ENCODE assay signal across 8 mouse cellular contexts in genomic region chr7:70354606-70355356, GRCm38 (mm10). TPM values are rescaled to one million over a fixed set of nuclear protein-coding genes. Genes with fewer than 3 reads are reported as not detected.
DNase-seq lines count a peak whose midpoint lies in the region; ATAC-seq lines count a peak whose summit lies in the region.

No protein-coding gene starts in this region.

- peaks cover 6% of the 10 kb centered on the region; the same call in 1 of the 2 replicates for H3K27me3 ChIP-seq in hindbrain, embryonic 14.5 days (ENCODE audit: control insufficient read depth, insufficient read depth, low read length)
- peaks cover 75% of the 10 kb centered on the region for H3K27me3 ChIP-seq in liver, embryonic 15.5 days

- H3K36me3 ChIP-seq in hindbrain, embryonic 14.5 days (replicated peaks; ENCODE audit: control insufficient read depth, insufficient read depth), result peaks cover 32% of the 10 kb centered on the region
- no peaks in the 10 kb centered on the region for H3K36me3 ChIP-seq in liver, embryonic 15.5 days (replicated peaks)

- H3K4me2 ChIP-seq in hindbrain, embryonic 14.5 days (replicated peaks), result peak overlapping the region; percentile 81
- H3K4me2 ChIP-seq in liver, embryonic 15.5 days, result peak overlapping the region; percentile 25

- H3K4me1 ChIP-seq in hindbrain, embryonic 14.5 days (replicated peaks; ENCODE audit: control insufficient read depth, insufficient read depth, low read length), result peaks cover 22% of the 10 kb centered on the region; the same call in 1 of the 2 replicates
- H3K4me1 ChIP-seq in liver, embryonic 15.5 days (replicated peaks), result peaks cover 9% of the 10 kb centered on the region; the same call in 1 of the 2 replicates

- 11% methylated on average over 14 of the region's 14 CpGs for WGBS in hindbrain, embryonic 14.5 days
- WGBS in liver, embryonic 15.5 days (ENCODE audit: insufficient replicate concordance), result 10% methylated on average over 14 of the region's 14 CpGs

- peak overlapping the region; percentile 85 for H3K4me3 ChIP-seq in hindbrain, embryonic 14.5 days (replicated peaks; ENCODE audit: low read length)
- no peak overlapping the region for H3K4me3 ChIP-seq in liver, embryonic 15.5 days (replicated peaks)

- peak; percentile 56 for DNase-seq in adrenal gland, adult 2 months
- no peak for DNase-seq in adrenal gland, postnatal 36 days
- peak; percentile 59 for DNase-seq in embryo, embryonic 10 days (ENCODE audit: low spot score)
- DNase-seq in hindbrain, embryonic 14.5 days (ENCODE audit: low spot score), result no peak
- DNase-seq in cerebellum, adult 9-11 months, result no peak
- DNase-seq in natural killer cell, adult 2 months (ENCODE audit: low spot score in 2 of 2), result no peak
- no peak for DNase-seq in right cerebral cortex, postnatal 14 days

- peak overlapping the region; percentile 96 for H3K9ac ChIP-seq in hindbrain, embryonic 14.5 days
- no peak overlapping the region for H3K9ac ChIP-seq in liver, embryonic 15.5 days

- no peak for ATAC-seq in hindbrain, embryonic 14.5 days (ENCODE audit: low FRiP score)
- ATAC-seq in liver, embryonic 15.5 days (ENCODE audit: insufficient read depth), result no peak

- H3K27ac ChIP-seq in hindbrain, embryonic 14.5 days, result peak overlapping the region; percentile 99
- H3K27ac ChIP-seq in liver, embryonic 15.5 days (replicated peaks), result no peak overlapping the region

- no peaks in the 10 kb centered on the region for H3K9me3 ChIP-seq in hindbrain, embryonic 14.5 days (ENCODE audit: control insufficient read depth, low read length)
- no peaks in the 10 kb centered on the region for H3K9me3 ChIP-seq in liver, embryonic 15.5 days (replicated peaks)

RNA-seq across cellular contexts. Expression of gene Nr2f2, which starts 11.8 kb away (rescaled TPM):
- total RNA-seq in adrenal gland, adult 2 months (2021), result 100 to 1,000 TPM; 109 to 132 TPM
- polyA plus RNA-seq in adrenal gland, adult 2 months (2012; rRNA removed), result 401 and 472 TPM in 2 replicates
- total RNA-seq in adrenal gland, postnatal 36 days (2021), result 100 to 1,000 TPM in 1 of 2 experiments, 10 to 100 TPM in 1; 99.5 to 128 TPM
- polyA plus RNA-seq in hindbrain, embryonic 14.5 days (2014; fragmentation: Nextera tagmentation; extraction: Ambion mirVana), result 105 and 127 TPM in 2 replicates
- polyA plus RNA-seq in liver, embryonic 15.5 days (2015; fragmentation: Nextera tagmentation; extraction: Ambion mirVana), result 6.5 and 6.7 TPM in 2 replicates

Comparison
In these comparisons a context has a peak if more than half of its experiments do, and no peak if none do; other contexts are left out.
1. DNase-seq: peak in adrenal gland, adult 2 months (single experiment) and embryo, embryonic 10 days (single experiment); none in adrenal gland, postnatal 36 days (0 of 2), hindbrain, embryonic 14.5 days (single experiment), cerebellum, adult 9-11 months (single experiment), natural killer cell, adult 2 months (0 of 2) and right cerebral cortex, postnatal 14 days (single experiment).
2. RNA of gene Nr2f2, which starts 11.8 kb away (polyA plus RNA-seq): 401 to 472 TPM in adrenal gland, adult 2 months and 105 to 127 TPM in hindbrain, embryonic 14.5 days; 6.5 to 6.7 TPM in liver, embryonic 15.5 days; every median in the first group is over 10 times any median in the second.